Mouse (Mus musculus): ENCODE results near the gene Fam163a. TPM values are rescaled to one million over a fixed set of nuclear protein-coding genes. Genes with fewer than 3 reads are reported as not detected.

The Fam163a gene
- polyA plus RNA-seq, 1 experiment from 2014 or later: 2.0 TPM

GRCm38 (mm10) chr1:156087586-156087985 lies 117.2 kb downstream of the Fam163a start:
- ATAC-seq (replicated peaks; ENCODE audit: insufficient number of reproducible peaks, low FRiP score, low TSS enrichment): no peak
- Histone ChIP-seq H3K4me2 (no peak overlapping the region), H3K27me3 (ENCODE audit: control insufficient read depth, insufficient read depth, low read length) (no peaks in the 10 kb centered on the region), H3K9ac (ENCODE audit: low read depth, low read length) (no peak overlapping the region), H3K36me3 (ENCODE audit: control insufficient read depth, insufficient read depth, low read length) (no peaks in the 10 kb centered on the region), H3K4me1 (ENCODE audit: control insufficient read depth, insufficient read depth, low read length) (no peaks in the 10 kb centered on the region; the same call in 1 of the 2 replicates), H3K27ac (ENCODE audit: low read depth, low read length) (no peak overlapping the region), H3K4me3 (ENCODE audit: low read depth, low read length) (no peak overlapping the region), H3K9me3 (replicated peaks; ENCODE audit: control insufficient read depth, low read length) (no peaks in the 10 kb centered on the region)
- 65% methylated on average over 5 of the region's 5 CpGs for WGBS (ENCODE audit: insufficient replicate concordance)

GRCm38 (mm10) chr1:156085770-156086169 lies 119.1 kb downstream of the Fam163a start:
- Histone ChIP-seq H3K4me2 (no peak overlapping the region), H3K27me3 (ENCODE audit: control insufficient read depth, insufficient read depth, low read length) (no peaks in the 10 kb centered on the region), H3K9me3 (replicated peaks; ENCODE audit: control insufficient read depth, low read length) (no peaks in the 10 kb centered on the region), H3K4me3 (ENCODE audit: low read depth, low read length) (no peak overlapping the region), H3K36me3 (ENCODE audit: control insufficient read depth, insufficient read depth, low read length) (no peaks in the 10 kb centered on the region), H3K9ac (ENCODE audit: low read depth, low read length) (no peak overlapping the region), H3K4me1 (ENCODE audit: control insufficient read depth, insufficient read depth, low read length) (no peaks in the 10 kb centered on the region; the same call in 1 of the 2 replicates), H3K27ac (ENCODE audit: low read depth, low read length) (no peak overlapping the region)
- whole genome bisulfite sequencing (ENCODE audit: insufficient replicate concordance): 50% methylated on average over 5 of the region's 5 CpGs
- ATAC-seq (replicated peaks; ENCODE audit: insufficient number of reproducible peaks, low FRiP score, low TSS enrichment): no peak

DNA sequence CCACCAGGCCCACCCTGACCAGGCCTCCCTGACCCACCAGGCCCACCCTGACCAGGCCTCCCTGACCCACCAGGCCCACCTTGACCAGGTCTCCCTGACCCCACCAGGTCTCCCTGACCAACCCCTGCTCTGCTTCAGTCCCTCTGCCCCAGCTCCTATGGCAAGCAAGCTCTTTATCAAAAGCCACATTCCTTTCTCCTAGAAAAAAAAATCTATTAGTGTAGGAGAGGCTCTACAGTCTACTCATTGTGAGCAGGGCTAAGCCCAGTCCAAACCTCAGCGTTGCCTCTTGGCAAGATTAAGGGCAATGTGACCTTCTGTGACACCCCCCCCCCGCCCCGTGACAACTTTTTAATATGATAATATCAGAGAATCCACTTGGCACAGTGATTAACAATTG lies 120.2 kb downstream of the Fam163a start:
- H3K36me3 ChIP-seq (ENCODE audit: control insufficient read depth, insufficient read depth, low read length): no peaks in the 10 kb centered on the region
- no peaks in the 10 kb centered on the region for H3K27me3 ChIP-seq (ENCODE audit: control insufficient read depth, insufficient read depth, low read length)
- H3K9me3 ChIP-seq (replicated peaks; ENCODE audit: control insufficient read depth, low read length): no peaks in the 10 kb centered on the region
- no peak for ATAC-seq (replicated peaks; ENCODE audit: insufficient number of reproducible peaks, low FRiP score, low TSS enrichment)
- no peak overlapping the region for H3K4me3 ChIP-seq (ENCODE audit: low read depth, low read length)
- H3K4me1 ChIP-seq (ENCODE audit: control insufficient read depth, insufficient read depth, low read length): no peaks in the 10 kb centered on the region; the same call in 1 of the 2 replicates
- no peak overlapping the region for H3K4me2 ChIP-seq
- H3K9ac ChIP-seq (ENCODE audit: low read depth, low read length): no peak overlapping the region
- no peak overlapping the region for H3K27ac ChIP-seq (ENCODE audit: low read depth, low read length)
- 36% methylated on average over 3 of the region's 3 CpGs for WGBS (ENCODE audit: insufficient replicate concordance)

DNA sequence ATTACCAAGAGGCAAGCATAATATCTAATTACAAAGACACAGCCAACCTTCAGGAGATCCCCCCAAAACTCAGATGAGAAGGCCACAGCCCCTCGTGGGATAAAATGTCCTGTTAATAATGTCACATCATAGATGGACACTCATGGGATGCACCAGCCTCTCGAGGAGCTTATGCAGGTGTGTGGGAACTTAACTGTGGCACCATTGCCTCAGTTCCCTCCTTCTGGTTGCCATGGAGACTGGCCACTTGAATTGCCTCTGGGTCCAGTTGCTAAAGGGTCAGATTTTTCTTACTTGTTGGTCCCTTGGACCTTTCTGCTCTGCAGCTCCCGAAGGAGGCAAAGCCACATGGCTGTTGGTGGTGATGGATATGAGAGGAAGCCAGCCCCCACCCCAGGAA lies 127.2 kb downstream of the Fam163a start:
- H3K4me3 ChIP-seq (ENCODE audit: low read depth, low read length): no peak overlapping the region
- no peaks in the 10 kb centered on the region for H3K36me3 ChIP-seq (ENCODE audit: control insufficient read depth, insufficient read depth, low read length)
- H3K27ac ChIP-seq (ENCODE audit: low read depth, low read length): no peak overlapping the region
- H3K27me3 ChIP-seq (ENCODE audit: control insufficient read depth, insufficient read depth, low read length): no peaks in the 10 kb centered on the region
- ATAC-seq (replicated peaks; ENCODE audit: insufficient number of reproducible peaks, low FRiP score, low TSS enrichment): no peak
- H3K9ac ChIP-seq (ENCODE audit: low read depth, low read length): no peak overlapping the region
- H3K4me2 ChIP-seq: no peak overlapping the region
- 56% methylated on average over 3 of the region's 3 CpGs for WGBS (ENCODE audit: insufficient replicate concordance)
- no peaks in the 10 kb centered on the region for H3K9me3 ChIP-seq (replicated peaks; ENCODE audit: control insufficient read depth, low read length)
- H3K4me1 ChIP-seq (ENCODE audit: control insufficient read depth, insufficient read depth, low read length): peaks cover 8% of the 10 kb centered on the region

- H3K9ac ChIP-seq (ENCODE audit: low read depth, low read length): no peak overlapping the region
- H3K4me3 ChIP-seq (ENCODE audit: low read depth, low read length): no peak overlapping the region
- no peak overlapping the region for H3K27ac ChIP-seq (ENCODE audit: low read depth, low read length)
- H3K36me3 ChIP-seq (ENCODE audit: control insufficient read depth, insufficient read depth, low read length): no peaks in the 10 kb centered on the region
- no peak for ATAC-seq (replicated peaks; ENCODE audit: insufficient number of reproducible peaks, low FRiP score, low TSS enrichment)
- H3K4me2 ChIP-seq: no peak overlapping the region
- H3K27me3 ChIP-seq (ENCODE audit: control insufficient read depth, insufficient read depth, low read length): no peaks in the 10 kb centered on the region
- 44% methylated on average over 4 of the region's 4 CpGs for WGBS (ENCODE audit: insufficient replicate concordance)
- peaks cover 8% of the 10 kb centered on the region for H3K4me1 ChIP-seq (ENCODE audit: control insufficient read depth, insufficient read depth, low read length)
- H3K9me3 ChIP-seq (replicated peaks; ENCODE audit: control insufficient read depth, low read length): no peaks in the 10 kb centered on the region
Observed at GRCm38 (mm10) chr1:156076474-156076873, 128.4 kb downstream of the Fam163a start.

GRCm38 (mm10) chr1:156074575-156074974 lies 130.3 kb downstream of the Fam163a start:
- H3K9ac ChIP-seq (ENCODE audit: low read depth, low read length): no peak overlapping the region
- WGBS (ENCODE audit: insufficient replicate concordance): 41% methylated on average over 8 of the region's 8 CpGs
- H3K4me3 ChIP-seq (ENCODE audit: low read depth, low read length): no peak overlapping the region
- H3K4me1 ChIP-seq (ENCODE audit: control insufficient read depth, insufficient read depth, low read length): peaks cover 20% of the 10 kb centered on the region
- H3K4me2 ChIP-seq: no peak overlapping the region
- H3K36me3 ChIP-seq (ENCODE audit: control insufficient read depth, insufficient read depth, low read length): no peaks in the 10 kb centered on the region
- no peak for ATAC-seq (replicated peaks; ENCODE audit: insufficient number of reproducible peaks, low FRiP score, low TSS enrichment)
- peak overlapping the region; percentile 29; the same call in 1 of the 2 replicates for H3K27ac ChIP-seq (ENCODE audit: low read depth, low read length)
- no peaks in the 10 kb centered on the region for H3K9me3 ChIP-seq (replicated peaks; ENCODE audit: control insufficient read depth, low read length)
- no peaks in the 10 kb centered on the region for H3K27me3 ChIP-seq (ENCODE audit: control insufficient read depth, insufficient read depth, low read length)

DNA sequence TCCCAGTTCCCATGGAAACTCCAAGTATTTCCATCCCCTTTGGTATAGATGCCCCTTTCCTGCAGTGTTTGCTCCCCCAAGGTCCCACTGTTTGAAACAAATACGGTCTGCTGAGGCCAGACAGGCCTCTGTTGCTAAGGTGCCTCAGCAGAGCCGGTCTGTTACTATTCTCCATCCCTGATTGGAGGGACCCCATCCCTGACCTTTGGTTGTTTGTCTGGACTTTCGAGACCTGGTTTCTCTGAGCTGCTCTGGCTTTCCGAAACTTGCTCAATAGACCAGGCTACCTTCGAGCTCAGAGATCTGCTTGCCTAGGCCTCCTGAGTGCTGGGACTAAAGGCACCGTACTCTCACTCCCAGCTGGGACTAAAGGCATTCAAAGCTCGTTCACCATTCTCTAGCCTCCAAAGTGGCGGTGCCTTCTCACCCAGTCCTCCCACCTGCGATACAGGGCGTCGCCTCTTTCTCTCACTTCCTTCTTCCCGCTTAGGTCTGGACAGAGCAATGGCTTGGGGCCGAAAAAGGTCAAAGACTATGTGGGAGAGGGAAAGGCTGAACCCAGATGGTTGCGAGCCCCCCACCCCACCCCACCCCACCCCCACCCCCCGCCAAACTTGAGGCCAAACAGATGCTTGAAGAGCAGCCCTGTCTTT lies 131.5 kb downstream of the Fam163a start:
- peaks cover 20% of the 10 kb centered on the region for H3K4me1 ChIP-seq (ENCODE audit: control insufficient read depth, insufficient read depth, low read length)
- WGBS (ENCODE audit: insufficient replicate concordance): 53% methylated on average over 15 of the region's 15 CpGs
- ATAC-seq (replicated peaks; ENCODE audit: insufficient number of reproducible peaks, low FRiP score, low TSS enrichment): no peak

DNA sequence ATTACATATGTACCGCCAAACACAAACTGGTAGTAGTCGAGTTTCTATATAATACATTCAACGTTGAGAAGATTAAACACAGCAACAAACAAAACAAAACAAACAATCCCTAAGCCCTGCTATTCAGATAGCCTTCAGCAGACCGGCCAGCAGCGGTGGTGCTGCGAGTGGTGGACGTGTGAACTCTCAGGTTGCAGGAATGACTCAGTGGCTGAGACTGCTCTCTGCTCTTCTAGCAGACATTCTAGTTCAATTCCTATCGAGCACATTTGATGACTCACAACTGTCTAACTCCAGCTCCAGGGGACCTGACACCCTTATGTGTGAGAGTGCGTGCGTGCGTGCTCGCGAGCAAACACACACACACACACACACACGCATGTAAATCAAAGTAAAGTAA lies 134.7 kb downstream of the Fam163a start:
- peak overlapping the region; percentile 59 for H3K27ac ChIP-seq (ENCODE audit: low read depth, low read length)
- no peak overlapping the region for H3K4me3 ChIP-seq (ENCODE audit: low read depth, low read length)
- no peak overlapping the region for H3K9ac ChIP-seq (ENCODE audit: low read depth, low read length)
- no peak for ATAC-seq (replicated peaks; ENCODE audit: insufficient number of reproducible peaks, low FRiP score, low TSS enrichment)
- no peaks in the 10 kb centered on the region for H3K9me3 ChIP-seq (replicated peaks; ENCODE audit: control insufficient read depth, low read length)
- peaks cover 7% of the 10 kb centered on the region for H3K36me3 ChIP-seq (ENCODE audit: control insufficient read depth, insufficient read depth, low read length)
- peaks cover 20% of the 10 kb centered on the region for H3K4me1 ChIP-seq (ENCODE audit: control insufficient read depth, insufficient read depth, low read length)
- H3K4me2 ChIP-seq: no peak overlapping the region
- no peaks in the 10 kb centered on the region for H3K27me3 ChIP-seq (ENCODE audit: control insufficient read depth, insufficient read depth, low read length)
- WGBS (ENCODE audit: insufficient replicate concordance): 49% methylated on average over 14 of the region's 14 CpGs

More for the DNA sequence above, 131.5 kb downstream of the Fam163a start:
- Histone ChIP-seq H3K9ac (ENCODE audit: low read depth, low read length) (no peak overlapping the region), H3K27me3 (ENCODE audit: control insufficient read depth, insufficient read depth, low read length) (no peaks in the 10 kb centered on the region), H3K4me3 (ENCODE audit: low read depth, low read length) (no peak overlapping the region), H3K27ac (ENCODE audit: low read depth, low read length) (no peak overlapping the region), H3K4me2 (no peak overlapping the region), H3K9me3 (replicated peaks; ENCODE audit: control insufficient read depth, low read length) (no peaks in the 10 kb centered on the region), H3K36me3 (ENCODE audit: control insufficient read depth, insufficient read depth, low read length) (no peaks in the 10 kb centered on the region)

DNA sequence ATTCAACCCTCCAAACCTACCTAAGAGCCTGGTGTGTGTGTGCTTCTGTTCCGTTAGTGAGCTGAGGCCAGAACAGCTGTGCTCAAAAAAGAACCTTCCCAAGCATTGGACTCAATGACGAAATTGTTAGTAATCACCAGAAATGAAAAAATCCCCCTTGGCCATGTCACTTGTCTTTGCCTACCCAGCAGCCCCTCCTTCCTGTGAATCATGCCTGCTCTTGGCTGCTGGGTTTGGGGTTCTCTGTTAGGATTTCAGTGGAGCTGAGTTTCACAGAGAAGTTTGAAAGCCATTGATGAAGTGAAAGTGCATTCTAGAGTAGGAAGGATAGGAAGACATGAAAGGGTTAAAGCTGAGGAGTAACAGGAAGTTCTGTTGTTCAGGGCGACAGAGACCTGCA lies 138.7 kb downstream of the Fam163a start:
- no peak for ATAC-seq (replicated peaks; ENCODE audit: insufficient number of reproducible peaks, low FRiP score, low TSS enrichment)
- Histone ChIP-seq H3K27me3 (ENCODE audit: control insufficient read depth, insufficient read depth, low read length) (no peaks in the 10 kb centered on the region), H3K4me2 (no peak overlapping the region), H3K36me3 (ENCODE audit: control insufficient read depth, insufficient read depth, low read length) (peaks cover 28% of the 10 kb centered on the region), H3K9me3 (replicated peaks; ENCODE audit: control insufficient read depth, low read length) (no peaks in the 10 kb centered on the region), H3K4me3 (ENCODE audit: low read depth, low read length) (no peak overlapping the region), H3K27ac (ENCODE audit: low read depth, low read length) (peak overlapping the region; percentile 35), H3K4me1 (ENCODE audit: control insufficient read depth, insufficient read depth, low read length) (peaks cover 12% of the 10 kb centered on the region), H3K9ac (ENCODE audit: low read depth, low read length) (no peak overlapping the region)
- 60% methylated on average over 3 of the region's 3 CpGs for WGBS (ENCODE audit: insufficient replicate concordance)
